Mouse (Mus musculus): ENCODE results near the gene Sel1l3. TPM values are rescaled to one million over a fixed set of nuclear protein-coding genes. Genes with fewer than 3 reads are reported as not detected.

The Sel1l3 gene
- total and polyA plus RNA-seq, 3 experiments: 0.89 to 2.0 (median 0.95) TPM

- no peak for DNase-seq
Measured at GRCm38 (mm10) chr5:53087452-53087851, 126.3 kb downstream of the Sel1l3 start.

DNA sequence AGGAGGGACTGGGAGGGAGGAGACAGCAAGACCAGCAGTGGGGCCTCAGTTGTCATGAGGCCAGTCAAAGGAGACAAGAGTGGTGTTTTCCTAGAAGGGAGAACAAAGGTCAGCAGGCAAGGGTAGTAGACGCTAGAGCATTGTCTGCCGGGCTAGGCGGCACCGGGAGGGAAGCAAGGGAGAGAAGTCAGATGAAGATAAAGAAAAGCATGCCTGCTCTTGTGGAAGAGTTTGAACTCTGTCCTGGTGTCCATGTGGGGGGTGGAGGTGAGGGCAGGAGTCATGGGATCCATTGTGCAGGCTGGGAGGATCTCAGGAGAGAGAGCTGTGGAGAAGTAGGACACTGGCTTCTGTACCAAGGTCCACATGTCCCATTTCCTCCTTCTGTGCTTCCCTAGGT is 135.3 kb downstream of the Sel1l3 start:
- DNase-seq: no peak

GRCm38 (mm10) chr5:53074553-53074952 is 139.2 kb downstream of the Sel1l3 start:
- no peak for DNase-seq

- no peak for DNase-seq
Measured at GRCm38 (mm10) chr5:53061532-53062130, 152.1 kb downstream of the Sel1l3 start.

Other genes with a start within 250 kb of the Sel1l3 start
- gene Slc34a2, start 175.8 kb downstream of the Sel1l3 start, total RNA-seq (2021): under 1 TPM in 1 of 2 experiments, not detected in 1; 0.17 TPM
- gene Slc34a2, start 175.8 kb downstream of the Sel1l3 start, polyA plus RNA-seq (2012; rRNA removed): 0.06 TPM in 1 of 2 replicates, not detected in the other
- 10 to 100 TPM; 50.0 to 68.7 TPM for gene Smim20, start 53.2 kb upstream of the Sel1l3 start, total RNA-seq (2021)
- gene Smim20, start 53.2 kb upstream of the Sel1l3 start, polyA plus RNA-seq (2012; rRNA removed): 53.3 and 66.0 TPM in 2 replicates